8 mouse cellular contexts compared by ENCODE assay signal in the genomic region with DNA sequence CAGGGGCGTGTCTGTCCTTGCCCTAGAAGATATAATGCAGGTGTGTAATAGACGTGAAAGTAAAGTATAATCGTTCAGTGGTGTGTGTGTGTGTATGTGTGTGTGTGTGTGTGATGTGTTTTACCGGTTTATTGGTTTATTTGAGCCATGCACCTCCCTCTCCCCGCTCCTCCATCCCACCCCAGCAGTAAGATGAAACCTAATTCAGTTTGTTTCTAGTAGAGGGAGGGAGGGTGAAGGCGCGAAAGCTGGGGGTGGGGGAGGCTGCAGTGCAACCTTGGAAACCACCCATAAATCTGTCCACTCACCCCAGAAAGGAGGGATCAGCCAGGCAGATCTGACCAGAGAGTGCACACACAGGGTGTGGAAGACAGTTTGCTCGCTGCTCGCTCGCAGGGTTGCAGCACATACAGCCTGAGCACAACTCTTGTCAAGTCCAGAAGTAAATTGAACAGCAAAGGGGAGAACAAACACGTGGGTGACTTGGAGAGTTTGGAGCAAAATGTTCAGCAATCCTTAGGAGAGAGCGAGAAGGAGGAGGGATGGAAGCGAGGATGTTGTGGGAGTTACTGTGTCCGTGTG.
DNase-seq lines count a peak whose midpoint lies in the region; ATAC-seq lines count a peak whose summit lies in the region.

No protein-coding gene starts in this region.

- H3K4me2 ChIP-seq in heart, embryonic 14.5 days (ENCODE audit: low read length), result peak overlapping the region; percentile 93

- WGBS in heart, embryonic 14.5 days, result 12% methylated on average over 14 of the region's 14 CpGs
- 8% methylated on average over 14 of the region's 14 CpGs for WGBS in limb, embryonic 10.5 days

- no peaks in the 10 kb centered on the region for H3K36me3 ChIP-seq in heart, embryonic 14.5 days (ENCODE audit: control insufficient read depth, insufficient read depth, low read length)
- H3K36me3 ChIP-seq in limb, embryonic 10.5 days, result no peaks in the 10 kb centered on the region

- H3K9me3 ChIP-seq in heart, embryonic 14.5 days (ENCODE audit: control insufficient read depth, low read length), result no peaks in the 10 kb centered on the region
- no peaks in the 10 kb centered on the region for H3K9me3 ChIP-seq in limb, embryonic 10.5 days (replicated peaks)

- no peak for ATAC-seq in heart, embryonic 14.5 days (ENCODE audit: insufficient number of reproducible peaks, insufficient read depth, low FRiP score, low read depth)

- H3K4me3 ChIP-seq in heart, embryonic 14.5 days (ENCODE audit: control insufficient read depth in 1 of 2, insufficient read depth in 1 of 2, low read depth in 1 of 2, low read length in 2 of 2), result peak overlapping the region in 1 of 2 experiments; percentile 42; a peak in 1 of 4 replicates
- H3K4me3 ChIP-seq in limb, embryonic 10.5 days, result peak overlapping the region; percentile 68

- intact Hi-C loops in heart, postnatal 25 days (cut with DNase I), result no loop called here

- H3K4me1 ChIP-seq in heart, embryonic 14.5 days (ENCODE audit: control insufficient read depth in 2 of 2, insufficient read depth in 2 of 2, low read length in 2 of 2), result peaks cover 3 to 5% of the 10 kb centered on the region in 2 experiments; a peak in 2 of 4 replicates
- peaks cover 23% of the 10 kb centered on the region for H3K4me1 ChIP-seq in limb, embryonic 10.5 days

- no peak overlapping the region for H3K9ac ChIP-seq in heart, embryonic 14.5 days (ENCODE audit: low read length)

- no peak overlapping the region for H3K27ac ChIP-seq in heart, embryonic 14.5 days (replicated peaks in 1 of 2; ENCODE audit: control insufficient read depth in 1 of 2, insufficient read depth in 1 of 2, low read depth in 2 of 2, low read length in 2 of 2)
- H3K27ac ChIP-seq in limb, embryonic 10.5 days, result no peak overlapping the region

- DNase-seq in heart, postnatal 25 days (ENCODE audit: low spot score), result no peak
- peak; percentile 76 to 85 for DNase-seq in cerebellum, postnatal 14 days
- DNase-seq in frontal cortex, postnatal 14 days (ENCODE audit: low spot score in 2 of 2), result peak; percentile 10 to 12
- peak; percentile 60 for DNase-seq in limb, embryonic 10.5 days (ENCODE audit: low spot score)
- peak; percentile 42 for DNase-seq in right cerebral cortex, postnatal 25 days
- no peak for DNase-seq in ovary, postnatal 14 days (ENCODE audit: low spot score)
- DNase-seq in urinary bladder, adult 2 months (ENCODE audit: low spot score), result no peak

- H3K27me3 ChIP-seq in heart, embryonic 14.5 days (ENCODE audit: control insufficient read depth, insufficient read depth, low read length), result peaks cover 39% of the 10 kb centered on the region
- peaks cover 27% of the 10 kb centered on the region for H3K27me3 ChIP-seq in limb, embryonic 10.5 days (ENCODE audit: low read depth, poor library complexity, severe bottlenecking)

Comparison
In these comparisons a context has a peak if more than half of its experiments do, and no peak if none do; other contexts are left out.
1. DNase-seq: peak in cerebellum, postnatal 14 days (2 of 2), frontal cortex, postnatal 14 days (2 of 2), limb, embryonic 10.5 days (single experiment) and right cerebral cortex, postnatal 25 days (single experiment); none in heart, postnatal 25 days (single experiment), ovary, postnatal 14 days (single experiment) and urinary bladder, adult 2 months (single experiment).